Mouse (Mus musculus): ENCODE data around the gene Mogat2.

Gene Mogat2

GRCm38 (mm10) chr7:99191411-99191810, 47.0 kb downstream of the Mogat2 start:
- no peak for DNase-seq

GRCm38 (mm10) chr7:99189885-99190284, 48.5 kb downstream of the Mogat2 start:
- DNase-seq = no peak

DNA sequence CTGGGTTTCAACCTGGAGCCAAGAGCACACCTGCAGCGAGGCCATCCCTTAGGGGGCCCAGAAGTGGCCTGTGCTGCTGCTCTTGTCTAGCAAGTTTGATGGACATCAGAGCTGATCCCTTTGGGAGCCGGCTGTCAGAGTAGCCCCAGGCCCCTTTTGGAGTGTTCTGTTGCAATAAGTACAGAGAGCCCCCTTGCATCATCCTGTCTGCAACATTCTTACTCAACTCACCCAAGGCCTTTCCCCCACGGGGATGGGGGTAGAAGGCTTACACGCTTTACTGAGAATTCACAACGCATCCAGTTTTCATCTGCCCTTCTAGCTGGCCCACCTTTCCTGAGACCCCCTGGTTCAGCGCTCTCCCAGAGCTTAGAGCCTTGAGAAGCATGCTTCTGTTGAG, 49.8 kb downstream of the Mogat2 start:
- DNase-seq = no peak

DNA sequence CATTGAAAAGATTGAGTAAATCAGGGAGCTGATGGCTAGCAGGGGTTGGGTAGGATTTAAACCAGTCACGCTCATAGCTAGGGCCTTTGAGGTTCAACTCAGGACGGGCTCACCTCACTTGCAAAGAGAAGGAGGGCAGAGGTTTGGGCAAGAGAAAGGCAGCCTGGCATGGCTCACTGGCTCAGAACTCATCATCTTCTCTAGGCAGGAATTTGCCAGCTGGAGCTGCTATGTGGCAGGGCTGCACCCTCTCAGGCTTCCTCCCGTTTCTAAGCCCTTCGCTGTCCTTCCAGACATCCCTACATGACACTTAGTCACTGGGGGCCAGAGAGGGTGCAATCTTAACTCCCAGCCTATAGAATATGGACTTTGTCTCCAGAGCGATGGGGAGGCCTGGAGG, 51.0 kb downstream of the Mogat2 start:
- DNase-seq = no peak

DNA sequence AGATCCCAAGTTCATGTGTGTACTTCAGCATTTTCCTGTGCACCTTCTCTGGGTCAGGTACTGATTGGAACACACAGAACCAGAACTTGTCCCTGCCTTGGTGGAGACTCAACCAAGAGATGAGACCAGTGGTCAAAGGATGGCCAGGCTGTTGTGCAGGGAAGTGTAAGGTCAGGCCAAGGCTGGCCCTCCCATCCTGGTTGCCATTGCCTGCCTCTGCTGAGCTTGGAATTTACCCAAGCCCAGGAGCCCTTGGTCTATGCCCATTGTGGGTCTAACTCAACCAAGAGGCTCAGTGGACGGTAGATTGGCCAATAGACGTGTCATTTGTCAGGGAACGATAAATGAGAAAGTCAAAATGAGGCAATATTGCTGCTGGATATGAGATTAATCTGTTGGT, 53.0 kb downstream of the Mogat2 start:
- DNase-seq = no peak

GRCm38 (mm10) chr7:99183751-99184150, 54.7 kb downstream of the Mogat2 start:
- DNase-seq = no peak

- peak; percentile 95 for DNase-seq
Observed at GRCm38 (mm10) chr7:99182432-99183172, 55.8 kb downstream of the Mogat2 start, which contains the start of gene Dgat2. Dgat2 (minus strand) TSS chr7:99182719.

DNA sequence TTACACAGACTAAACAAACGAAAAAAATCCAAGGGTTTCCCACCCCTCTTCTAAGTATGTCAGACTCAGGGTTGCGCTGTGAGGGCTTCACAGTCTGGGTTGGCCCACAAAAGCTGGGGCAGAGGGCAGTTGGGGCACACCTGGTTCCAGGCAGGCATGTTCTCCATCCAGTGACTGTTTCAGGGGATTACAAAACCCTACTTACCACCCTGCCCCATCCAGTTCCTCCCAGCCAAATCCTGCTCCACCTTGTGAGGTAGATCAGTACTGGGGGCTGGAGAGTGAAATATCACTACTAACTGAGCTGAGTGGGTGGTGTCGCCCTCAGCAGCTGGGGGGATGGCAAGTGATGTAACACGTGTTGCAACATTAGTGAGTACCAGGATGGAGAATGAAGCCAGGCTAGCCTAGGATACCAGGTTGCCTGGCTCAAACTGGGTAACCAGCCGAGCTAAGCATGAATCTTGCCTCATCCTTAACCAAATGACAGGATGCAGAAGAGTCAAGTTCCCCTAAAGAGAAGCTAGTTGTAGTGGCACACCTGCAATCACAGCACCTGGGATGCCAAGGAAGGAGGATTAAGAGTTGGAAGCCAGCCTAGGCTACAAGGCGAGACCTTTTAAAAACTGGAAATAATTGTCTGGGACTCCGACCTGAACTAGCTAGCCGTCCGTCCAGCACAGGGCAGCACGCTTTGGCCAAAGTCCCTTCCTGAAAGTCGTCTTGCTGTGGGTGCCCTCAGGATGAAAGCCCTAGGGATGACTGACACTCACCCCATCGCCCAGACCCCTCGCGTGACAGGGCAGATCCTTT, 56.6 kb downstream of the Mogat2 start:
- DNase-seq = peak; percentile 76

DNA sequence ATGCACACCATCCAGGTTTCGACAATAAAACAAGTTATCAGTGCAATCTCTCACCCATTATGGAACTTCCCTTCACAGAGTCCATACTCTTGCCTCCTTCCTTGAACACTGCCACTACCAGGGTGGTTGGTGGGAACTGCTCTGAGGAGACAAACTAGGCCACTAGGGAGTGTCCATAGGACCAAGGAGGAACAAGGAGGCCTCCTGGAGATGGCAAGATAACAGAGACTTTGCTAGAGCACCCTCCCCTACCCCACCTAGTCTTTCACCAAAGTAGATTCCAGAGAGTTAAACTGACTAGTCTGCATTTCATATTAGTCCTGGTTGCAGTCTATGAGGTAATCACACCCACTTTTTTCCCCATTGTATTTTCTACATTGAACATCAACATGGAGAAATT, 58.3 kb downstream of the Mogat2 start:
- DNase-seq = no peak

- no peak for DNase-seq
Observed at GRCm38 (mm10) chr7:99179271-99179670, 59.1 kb downstream of the Mogat2 start.

DNA sequence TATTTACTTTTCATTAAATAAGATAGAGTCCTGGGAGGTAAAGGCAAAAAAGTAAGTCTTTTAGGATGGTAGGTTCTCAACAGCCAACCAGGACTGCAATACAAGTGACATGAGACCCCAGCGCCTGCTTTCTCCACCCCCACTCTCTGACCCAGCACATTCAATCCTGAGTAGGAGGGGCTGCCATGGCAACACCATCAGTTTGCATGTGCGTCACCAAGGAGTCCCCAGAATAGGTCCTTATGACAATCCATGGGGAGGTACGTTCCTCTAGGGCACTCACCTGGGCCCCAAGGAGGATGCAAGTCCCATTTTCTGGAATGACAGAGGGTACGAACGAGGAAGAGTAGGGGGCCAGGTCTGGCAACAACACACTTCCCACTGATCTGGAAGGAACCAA, 61.0 kb downstream of the Mogat2 start:
- DNase-seq = no peak

DNA sequence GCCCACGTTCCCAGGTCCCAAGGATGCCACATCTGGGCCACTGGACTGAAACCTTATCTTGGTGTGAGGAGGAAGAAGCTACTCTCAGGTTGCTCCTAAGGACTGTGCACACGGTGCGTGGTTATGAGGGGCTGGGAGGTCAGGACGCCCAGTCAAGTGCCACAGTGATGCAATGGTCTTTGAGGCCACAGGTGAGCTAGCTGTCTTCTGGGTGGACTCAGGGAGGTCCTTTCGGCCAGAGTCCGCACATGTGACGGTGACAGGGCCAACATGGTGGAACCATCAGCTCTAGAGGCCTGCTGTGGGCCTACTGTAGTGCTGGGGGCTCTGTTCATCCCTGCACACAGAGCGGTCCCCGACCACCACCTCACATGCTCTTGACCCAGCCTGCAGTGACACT, 62.8 kb downstream of the Mogat2 start:
- no peak for DNase-seq

DNA sequence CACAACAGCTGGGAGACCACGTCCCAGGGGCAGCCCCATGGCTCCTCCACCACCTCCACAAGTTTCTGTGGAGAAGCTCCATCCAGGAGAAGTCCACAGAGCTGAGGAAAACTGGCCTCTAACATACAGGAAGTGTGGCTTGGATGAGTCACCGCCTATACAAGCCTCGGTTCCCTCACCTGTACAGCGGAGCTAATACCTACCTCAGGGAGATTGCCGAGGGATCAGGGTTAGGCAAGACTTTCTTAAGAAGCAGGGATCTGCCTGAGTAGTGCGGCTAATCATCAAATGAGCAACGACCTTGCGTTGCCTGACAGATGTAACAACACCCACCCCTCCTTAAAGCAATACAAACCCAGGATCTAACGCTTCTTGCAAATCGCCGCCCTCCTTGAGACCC, 63.3 kb downstream of the Mogat2 start:
- DNase-seq = no peak

DNA sequence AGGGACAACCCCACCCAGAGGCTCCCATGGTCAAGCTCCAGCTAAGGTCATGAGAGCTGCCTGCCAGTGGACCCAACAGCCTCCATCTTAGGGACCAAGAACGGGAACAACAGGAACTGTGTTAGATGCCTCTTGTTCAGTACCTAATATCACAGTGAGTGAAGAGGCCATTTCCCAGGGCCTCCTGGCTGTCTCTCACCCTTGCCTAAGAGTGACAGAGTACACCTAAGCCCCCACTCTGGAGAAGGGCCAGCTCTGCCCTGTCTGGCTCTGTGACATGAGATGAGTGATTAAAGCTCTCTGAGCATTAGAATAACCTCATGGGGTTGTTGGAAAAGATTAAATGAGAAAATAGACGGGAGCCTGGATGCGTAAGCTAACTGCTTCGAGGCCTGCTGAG, 64.4 kb downstream of the Mogat2 start:
- DNase-seq = no peak

- DNase-seq = no peak
Observed at GRCm38 (mm10) chr7:99172898-99173297, 65.5 kb downstream of the Mogat2 start.

DNA sequence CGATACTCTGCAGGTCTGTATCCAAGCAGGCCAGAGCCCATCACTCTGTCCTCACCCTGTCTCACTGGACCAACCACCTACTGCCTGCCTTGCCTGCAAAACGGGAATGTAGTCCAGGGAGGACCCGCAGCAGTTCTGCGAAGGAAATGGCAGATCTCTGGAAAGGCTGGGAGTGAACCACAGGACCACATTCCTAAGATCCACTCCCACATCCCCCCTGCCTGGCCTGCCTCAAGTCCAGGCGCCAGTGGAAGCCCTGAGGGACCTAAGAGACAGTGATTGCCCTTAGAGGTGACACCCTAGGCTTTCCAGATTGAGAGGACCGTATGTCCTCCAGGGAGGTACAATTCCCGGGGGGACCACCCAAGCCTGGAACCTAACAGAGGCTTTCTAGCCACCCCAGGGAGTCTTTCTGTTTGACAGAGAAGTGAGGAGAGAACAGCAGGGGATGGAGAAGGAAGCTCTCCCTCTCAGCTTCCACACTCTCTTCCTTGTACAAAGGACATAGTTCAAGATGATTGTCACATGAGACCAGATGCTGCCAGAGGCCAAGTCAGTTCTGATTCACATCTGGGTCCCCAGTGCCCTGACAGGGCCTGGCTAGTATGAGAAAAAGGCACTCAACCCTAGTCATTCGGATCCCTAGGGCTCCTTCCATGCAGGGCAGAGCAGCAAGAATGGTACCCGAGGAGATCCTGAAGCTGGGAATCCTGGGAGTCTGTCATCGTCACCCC, 66.5 kb downstream of the Mogat2 start:
- DNase-seq = no peak

GRCm38 (mm10) chr7:99170519-99170918, 67.9 kb downstream of the Mogat2 start:
- DNase-seq = peak; percentile 51

DNA sequence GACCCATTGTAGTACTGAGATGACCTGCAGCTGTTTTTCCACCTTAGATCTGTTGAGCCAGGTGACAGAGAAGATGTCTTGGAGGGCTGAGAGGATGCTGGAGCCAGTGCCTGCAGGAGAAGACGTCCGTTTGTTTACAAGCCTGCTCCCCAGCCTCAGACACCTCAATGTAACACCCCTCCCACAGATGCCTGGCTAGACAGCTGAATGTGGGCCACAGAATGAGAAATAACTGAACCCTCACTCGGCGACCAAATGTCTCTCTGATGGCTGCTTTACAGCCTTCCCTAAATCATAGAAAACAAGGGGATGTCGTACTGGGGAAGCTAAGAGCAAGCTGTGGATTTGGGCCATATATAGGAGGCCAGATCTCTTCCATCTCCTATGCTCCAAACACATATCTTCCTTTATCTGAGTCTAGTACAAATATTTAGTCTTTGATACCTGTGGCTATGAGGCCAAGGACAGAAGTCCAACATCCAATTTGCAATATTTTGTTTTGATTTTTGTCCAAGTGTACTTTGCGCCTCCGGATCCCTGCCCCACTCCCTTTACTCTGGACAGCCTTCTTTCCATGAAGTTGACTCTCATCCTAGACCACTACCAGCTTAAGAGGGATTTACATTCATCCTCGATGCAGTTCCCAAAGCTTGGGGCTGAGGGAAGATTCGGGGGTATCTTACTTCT, 68.6 kb downstream of the Mogat2 start:
- peak; percentile 88 for DNase-seq

Measured in kidney, adult 9 months (tissue).